Mouse (Mus musculus) left cerebral cortex, postnatal 14 days (tissue): ENCODE measurements around the gene Trdn. TPM values are rescaled to one million over a fixed set of nuclear protein-coding genes. Genes with fewer than 3 reads are reported as not detected.

Experiments
- DNase-seq, 2 experiments: peaks; one replicate each; pipeline ENCODE4 v3.0.0; 2021 to 2022; ENCODE audit warnings: low spot score in 2 of 2, mixed read lengths in 1 of 2
- intact Hi-C: fragments of 180-260 bp; cut with DNase I; formaldehyde crosslinking; loops from one replicate; pipeline ENCODE4 v1.15.1; 2025
- total RNA-seq, 2 experiments: library from RNA; stranded (reverse); gene quantifications; 2 replicates each; pipeline ENCODE4 v1.2.3; 2021

The Trdn gene
- total RNA-seq, 2 experiments from 2014 or later: 0.33 to 0.36 TPM

- intact Hi-C loops: no loop called here
- peak; percentile 5 to 54 for DNase-seq
Measured at GRCm38 (mm10) chr10:33304982-33305381, 224.6 kb downstream of the Trdn start.

GRCm38 (mm10) chr10:33353026-33353425 lies 272.7 kb downstream of the Trdn start:
- DNase-seq: no peak
- intact Hi-C loops: no loop called here

GRCm38 (mm10) chr10:33366521-33366920 lies 286.2 kb downstream of the Trdn start:
- DNase-seq: peak in 1 of 2 experiments; percentile 24
- intact Hi-C loops: no loop called here

DNA sequence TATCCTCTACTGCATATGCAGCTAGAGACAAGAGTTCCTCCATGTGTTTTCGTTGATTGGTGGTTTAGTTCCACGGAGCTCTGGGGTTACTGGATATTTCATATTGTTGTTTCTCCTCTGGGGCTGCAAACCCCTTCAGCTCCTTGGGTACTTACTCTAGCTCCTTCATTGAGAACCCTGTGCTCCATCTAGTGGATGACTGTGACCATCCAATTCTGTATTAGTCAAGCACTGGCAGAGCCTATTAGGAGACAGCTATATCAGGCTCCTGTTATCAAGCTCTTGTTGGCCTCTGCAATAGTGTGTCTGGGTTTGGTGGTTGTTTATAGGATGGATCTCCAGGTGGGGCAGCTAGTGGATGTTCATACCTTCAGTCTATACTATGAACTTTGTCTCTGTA lies 290.2 kb downstream of the Trdn start:
- intact Hi-C loops: no loop called here

GRCm38 (mm10) chr10:33375474-33376029 lies 295.2 kb downstream of the Trdn start:
- intact Hi-C loops: no loop called here

More for the DNA sequence above, 290.2 kb downstream of the Trdn start:
- no peak for DNase-seq

More at GRCm38 (mm10) chr10:33375474-33376029, 295.2 kb downstream of the Trdn start:
- DNase-seq: no peak

Other genes starting within 250 kb of the Trdn start
- 10 to 100 TPM; 35.2 to 37.9 TPM for gene Nkain2, start 190.1 kb upstream of the Trdn start, total RNA-seq